Mouse (Mus musculus) activated CD4-positive, CD25-positive, alpha-beta regulatory T cell (primary cell): ENCODE data around the gene Gm21409. TPM values are rescaled to one million over a fixed set of nuclear protein-coding genes. Genes with fewer than 3 reads are reported as not detected.

ENCODE experiments used
- polyA plus RNA-seq, 2 experiments: library from polyadenylated mRNA; unstranded; fragments of 100-300 nt; shearing (Covaris generic); gene quantifications; one replicate each; pipeline ENCODE4 v1.2.1; 2017

Gene Gm21409
- not detected for polyA plus RNA-seq

GRCm38 (mm10) chrY:84746385-84746784 is at the start of gene Gm21409:
Gm21409 (plus strand) TSS chrY:84746685.

Other genes with a start within 250 kb of the Gm21409 start
- not detected for gene Gm21394, start 181.8 kb upstream of the Gm21409 start, polyA plus RNA-seq